Mouse (Mus musculus) cortical plate, adult 2 months (tissue): ENCODE results near the gene Harbi1.

Source experiments
- CTCF ChIP-seq: fragments of 200-500 bp; IDR thresholded peaks from 2 replicates; pipeline ENCODE4 v1.5.1; 2011; ENCODE audit warnings: mild to moderate bottlenecking, control low read depth, low read length; ENCODE audit not compliant: insufficient read depth; ENCODE audit errors: extremely low read depth
- POLR2A ChIP-seq: fragments of 200-500 bp; IDR thresholded peaks from 2 replicates; pipeline ENCODE4 v1.6.1; 2011; ENCODE audit warnings: mild to moderate bottlenecking, low read length, control low read depth; ENCODE audit not compliant: insufficient read depth; ENCODE audit errors: extremely low read depth

- TF ChIP-seq CTCF (no peak), POLR2A (no peak)
Observed at GRCm38 (mm10) chr2:91705736-91706135, 4.9 kb upstream of the Harbi1 start.
